Mouse (Mus musculus) kidney, adult 2 months (tissue): ENCODE measurements around the gene Znrf3. TPM values are rescaled to one million over a fixed set of nuclear protein-coding genes. Genes with fewer than 3 reads are reported as not detected.

ENCODE experiments used
- DNase-seq: peaks from one replicate; pipeline ENCODE4 v3.0.0; 2021
- H3K27ac ChIP-seq: fragments of 200-500 bp; 2 replicates; pipeline ENCODE4 v1.5.1; 2012; ENCODE audit warnings: low read depth, low read length, control low read depth, inconsistent platforms; ENCODE audit not compliant: insufficient read depth
- H3K27me3 ChIP-seq: fragments of 200-500 bp; replicated peaks from 2 replicates; pipeline ENCODE4 v1.6.1; 2012; ENCODE audit warnings: mild to moderate bottlenecking, moderate library complexity, low read length, inconsistent platforms; ENCODE audit not compliant: control insufficient read depth, insufficient read depth
- H3K36me3 ChIP-seq: fragments of 200-500 bp; 2 replicates; pipeline ENCODE4 v1.6.1; 2012; ENCODE audit warnings: mild to moderate bottlenecking, moderate library complexity, low read length, inconsistent platforms; ENCODE audit not compliant: control insufficient read depth, insufficient read depth
- H3K4me1 ChIP-seq: fragments of 200-500 bp; 2 replicates; pipeline ENCODE4 v1.6.1; 2011; ENCODE audit warnings: low read length; ENCODE audit not compliant: control insufficient read depth, insufficient read depth
- H3K4me3 ChIP-seq: fragments of 200-500 bp; 2 replicates; pipeline ENCODE4 v1.5.1; 2011; ENCODE audit warnings: mild to moderate bottlenecking, low read depth, low read length, control low read depth; ENCODE audit not compliant: insufficient read depth
- CTCF ChIP-seq: fragments of 200-500 bp; conservative IDR thresholded peaks from 2 replicates; pipeline ENCODE4 v1.5.1; 2011; ENCODE audit warnings: low read depth, mild to moderate bottlenecking, control low read depth, low read length, moderate library complexity, mixed read lengths; ENCODE audit not compliant: insufficient read depth, insufficient read length
- POLR2A ChIP-seq: fragments of 200-500 bp; IDR thresholded peaks from one replicate; pipeline ENCODE4 v1.6.1; 2011; ENCODE audit warnings: low read depth, low read length, control low read depth
- WGBS: fragments of 180-500 bp; shearing (Covaris S2); methylation state at CpG from one replicate; pipeline ENCODE4 v1.1.7; 2018; 5-methylcytosine and 5-hydroxymethylcytosine counted together
- polyA plus RNA-seq: library from polyadenylated mRNA; depleted of rRNA; stranded (reverse); fragments of >200 nt; gene quantifications from 2 replicates; pipeline ENCODE4 v1.2.3, GENCODE M21; 2012

The Znrf3 gene
- polyA plus RNA-seq, 1 experiment, result 6.2 TPM

- no peak for DNase-seq
- 74% methylated on average over 2 of the region's 2 CpGs for WGBS
These were observed 160.7 kb downstream of the Znrf3 start for GRCm38 (mm10) chr11:5283987-5284386.

DNA sequence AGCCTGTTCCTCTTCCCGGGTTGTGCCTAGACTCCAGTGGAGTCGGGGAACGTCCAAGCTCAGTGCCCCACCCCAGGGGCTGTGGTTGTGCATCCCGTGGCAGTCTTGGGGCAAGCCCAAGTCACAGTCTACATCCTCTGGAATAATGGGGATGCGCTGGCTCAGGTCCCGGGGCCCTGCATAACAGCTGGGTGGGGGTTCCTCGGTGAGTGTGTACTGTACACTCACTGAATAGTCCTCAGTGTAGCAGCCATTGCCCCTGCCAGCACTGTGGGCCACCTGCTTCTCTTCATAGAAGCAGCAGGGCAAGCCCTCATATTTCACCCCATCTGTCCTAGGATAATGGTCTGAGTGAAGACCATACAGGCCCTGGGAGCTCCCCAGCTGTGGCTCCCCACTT, 163.7 kb downstream of the Znrf3 start:
- Histone ChIP-seq H3K27ac (no peak overlapping the region), H3K27me3 (no peaks in the 10 kb centered on the region), H3K4me1 (no peaks in the 10 kb centered on the region), H3K36me3 (no peaks in the 10 kb centered on the region), H3K4me3 (no peak overlapping the region)
- DNase-seq, result no peak
- TF ChIP-seq POLR2A (no peak), CTCF (no peak)
- WGBS, result 84% methylated on average over 7 of the region's 7 CpGs

More at GRCm38 (mm10) chr11:5283987-5284386, 160.7 kb downstream of the Znrf3 start:
- H3K27ac ChIP-seq, result no peak overlapping the region
- H3K4me1 ChIP-seq, result no peaks in the 10 kb centered on the region
- peak; percentile 8; the same call in 1 of the 2 replicates for TF ChIP-seq CTCF
- TF ChIP-seq POLR2A, result no peak
- H3K36me3 ChIP-seq, result no peaks in the 10 kb centered on the region
- H3K27me3 ChIP-seq, result no peaks in the 10 kb centered on the region
- no peak overlapping the region for H3K4me3 ChIP-seq

DNA sequence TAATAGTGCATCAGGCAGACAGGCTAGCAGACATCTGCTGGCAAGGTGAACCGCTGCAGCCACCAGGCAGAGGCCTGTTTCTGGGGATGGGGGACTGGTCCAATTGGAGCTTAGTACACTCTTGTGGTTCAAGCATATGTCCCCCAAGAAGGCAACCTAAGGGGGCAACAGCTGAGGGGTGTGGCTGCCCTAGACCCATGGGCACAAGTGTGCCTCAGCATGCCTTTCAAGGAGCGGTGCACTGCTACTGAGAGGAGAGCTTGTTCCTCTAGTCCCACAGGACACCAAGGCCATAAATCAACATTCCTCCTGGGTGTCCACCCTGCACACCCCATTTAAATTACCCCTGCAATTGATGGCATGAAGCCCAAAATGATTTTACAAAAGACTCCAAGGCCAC, 166.2 kb downstream of the Znrf3 start:
- Histone ChIP-seq H3K4me1 (no peaks in the 10 kb centered on the region), H3K27me3 (no peaks in the 10 kb centered on the region), H3K4me3 (no peak overlapping the region), H3K27ac (no peak overlapping the region), H3K36me3 (no peaks in the 10 kb centered on the region)
- 81% methylated on average over 2 of the region's 2 CpGs for WGBS
- DNase-seq, result no peak
- TF ChIP-seq POLR2A (no peak), CTCF (no peak)

GRCm38 (mm10) chr11:5277307-5277971, 167.2 kb downstream of the Znrf3 start:
- Histone ChIP-seq H3K4me1 (no peaks in the 10 kb centered on the region), H3K36me3 (no peaks in the 10 kb centered on the region), H3K27me3 (no peaks in the 10 kb centered on the region), H3K4me3 (no peak overlapping the region), H3K27ac (no peak overlapping the region)
- 74% methylated on average over 5 of the region's 5 CpGs for WGBS
- TF ChIP-seq CTCF, result no peak
- TF ChIP-seq POLR2A, result no peak
- DNase-seq, result no peak

- WGBS, result 54% methylated on average over 4 of the region's 4 CpGs
- no peak for TF ChIP-seq CTCF
- no peak for TF ChIP-seq POLR2A
These were observed 169.4 kb downstream of the Znrf3 start for GRCm38 (mm10) chr11:5275216-5275615.

GRCm38 (mm10) chr11:5272536-5273234, 172.0 kb downstream of the Znrf3 start:
- TF ChIP-seq CTCF (no peak), POLR2A (no peak)
- Histone ChIP-seq H3K4me3 (no peak overlapping the region), H3K27ac (no peak overlapping the region), H3K27me3 (no peaks in the 10 kb centered on the region), H3K36me3 (no peaks in the 10 kb centered on the region), H3K4me1 (no peaks in the 10 kb centered on the region)
- no peak for DNase-seq
- 76% methylated on average over 9 of the region's 9 CpGs for WGBS

More at GRCm38 (mm10) chr11:5275216-5275615, 169.4 kb downstream of the Znrf3 start:
- no peaks in the 10 kb centered on the region for H3K27me3 ChIP-seq
- H3K4me3 ChIP-seq, result no peak overlapping the region
- no peaks in the 10 kb centered on the region for H3K36me3 ChIP-seq
- no peak for DNase-seq
- no peak overlapping the region for H3K27ac ChIP-seq
- H3K4me1 ChIP-seq, result no peaks in the 10 kb centered on the region

DNA sequence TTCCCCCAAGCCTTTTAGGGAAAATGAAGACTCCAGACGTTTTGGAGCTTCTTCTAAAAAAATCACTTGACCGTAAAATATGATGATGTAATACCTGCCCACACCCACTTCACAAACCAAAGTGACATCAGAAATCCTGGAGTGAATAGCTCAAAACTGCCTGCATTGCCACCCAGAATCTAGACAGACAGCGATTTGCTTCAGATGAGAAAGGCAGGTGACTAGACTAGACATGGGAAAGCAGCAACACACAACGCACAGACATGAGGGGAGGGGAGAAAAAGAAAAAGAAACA, 172.6 kb downstream of the Znrf3 start:
- WGBS, result 66% methylated on average over 4 of the region's 4 CpGs
- Histone ChIP-seq H3K4me1 (no peaks in the 10 kb centered on the region), H3K36me3 (no peaks in the 10 kb centered on the region), H3K27ac (no peak overlapping the region), H3K4me3 (no peak overlapping the region), H3K27me3 (no peaks in the 10 kb centered on the region)
- DNase-seq, result no peak
- TF ChIP-seq POLR2A, result no peak
